Mouse (Mus musculus): ENCODE measurements around the gene Tuba8. TPM values are rescaled to one million over a fixed set of nuclear protein-coding genes. Genes with fewer than 3 reads are reported as not detected.

Tuba8 gene
- polyA plus RNA-seq, 1 experiment = 5.4 TPM

DNA sequence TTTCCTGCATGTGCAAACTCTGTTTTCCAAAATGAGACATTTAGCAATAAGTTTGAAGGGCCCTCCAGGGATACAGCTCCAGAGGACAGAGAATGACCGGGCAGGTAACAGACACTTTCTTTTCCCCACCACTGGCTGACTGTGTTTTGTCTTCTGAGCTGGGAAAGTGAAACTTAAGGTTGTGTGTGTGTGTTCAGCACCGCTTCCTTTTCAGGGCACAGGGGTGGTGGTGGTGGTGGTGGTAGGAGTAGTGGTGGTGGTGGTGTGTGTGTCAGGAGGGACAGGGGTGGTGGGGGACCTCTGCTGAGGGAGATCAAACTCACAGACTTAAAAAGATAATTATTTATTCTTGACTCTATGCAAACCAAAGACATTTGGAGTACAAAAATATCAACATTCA lies 31.3 kb downstream of the Tuba8 start:
- TF ChIP-seq POLR2A (IDR thresholded peaks at IDR 0.05; ENCODE audit: extremely low read depth, insufficient read depth, low read length) = no peak
- TF ChIP-seq CTCF (IDR thresholded peaks at IDR 0.05; ENCODE audit: extremely low read depth, insufficient read depth, low read length) = no peak
- Histone ChIP-seq H3K4me3 (ENCODE audit: insufficient read depth, low read length) (no peak overlapping the region), H3K4me1 (ENCODE audit: control insufficient read depth, insufficient read depth, low read length) (no peaks in the 10 kb centered on the region), H3K27ac (ENCODE audit: insufficient read depth, low read length) (no peak overlapping the region)

DNA sequence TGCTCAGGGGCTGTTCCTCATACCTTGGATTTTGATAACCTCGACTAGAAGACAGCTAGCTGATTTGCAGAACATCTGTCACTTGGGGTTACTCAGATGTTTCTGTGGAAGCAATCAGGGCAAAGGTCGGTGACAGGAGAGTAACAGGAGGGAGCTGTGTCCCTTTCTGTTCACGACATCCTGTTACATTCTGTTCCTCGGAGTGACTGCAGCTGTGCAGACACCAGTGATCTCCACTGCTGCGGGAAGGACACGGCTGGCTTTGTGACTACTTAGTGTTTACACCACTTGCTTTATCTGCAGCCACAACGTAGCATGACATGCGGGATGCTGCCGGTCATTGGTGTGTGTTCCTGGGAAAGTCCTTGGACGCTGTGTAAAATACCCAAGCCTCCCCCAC lies 32.7 kb downstream of the Tuba8 start:
- Histone ChIP-seq H3K4me3 (ENCODE audit: insufficient read depth, low read length) (no peak overlapping the region), H3K27ac (ENCODE audit: insufficient read depth, low read length) (no peak overlapping the region), H3K4me1 (ENCODE audit: control insufficient read depth, insufficient read depth, low read length) (no peaks in the 10 kb centered on the region)
- no peak for TF ChIP-seq POLR2A (IDR thresholded peaks at IDR 0.05; ENCODE audit: extremely low read depth, insufficient read depth, low read length)
- no peak for TF ChIP-seq CTCF (IDR thresholded peaks at IDR 0.05; ENCODE audit: extremely low read depth, insufficient read depth, low read length)

DNA sequence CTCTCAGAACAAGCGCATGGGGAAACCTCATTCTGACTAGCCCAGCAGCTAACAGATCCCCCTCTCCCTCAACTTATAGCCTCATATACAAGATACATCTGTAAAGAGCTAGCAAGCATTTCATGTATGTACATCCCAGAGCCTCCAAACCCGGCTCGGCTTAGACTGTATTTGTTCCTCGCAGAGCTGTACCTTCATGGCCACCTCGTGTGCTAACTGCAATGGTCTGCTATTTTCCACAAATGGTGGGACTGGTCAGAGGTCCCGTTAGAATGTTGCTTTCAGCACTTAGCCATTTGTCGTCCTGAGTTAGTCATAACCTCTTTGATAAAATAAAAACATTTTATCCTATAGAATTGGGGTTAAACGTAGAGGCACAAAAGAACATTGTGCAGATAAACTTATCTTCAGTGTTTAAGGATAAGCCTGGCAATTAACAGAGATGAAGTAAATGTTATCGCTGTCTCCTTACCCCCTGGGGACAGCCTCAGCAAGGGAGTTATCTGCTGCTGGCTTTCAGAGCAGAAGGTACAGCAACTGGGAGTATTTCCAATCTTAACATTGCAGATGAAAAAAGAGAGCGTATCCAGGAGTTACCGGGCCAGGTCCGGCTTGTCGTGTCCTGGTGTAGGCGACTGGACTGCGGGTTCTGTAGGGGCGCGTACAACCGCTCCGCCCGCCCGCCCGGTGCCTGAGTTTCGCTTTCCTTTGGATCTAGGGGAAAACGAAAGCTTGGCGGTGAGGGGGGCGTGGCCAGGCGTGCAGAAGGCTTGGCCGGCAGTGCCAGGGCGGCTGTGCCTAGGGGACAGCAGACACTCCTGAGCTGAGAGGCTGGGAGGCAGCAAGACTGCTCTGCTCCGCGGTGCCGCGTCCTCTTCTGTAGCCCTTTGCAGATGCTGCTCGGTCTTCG lies 34.9 kb downstream of the Tuba8 start, which contains the start of gene Usp18:
Gene Usp18, plus strand, starts transcription at position 780 of the 910 bp plus-strand sequence.
- H3K4me3 ChIP-seq (ENCODE audit: insufficient read depth, low read length) = peak within 1 kb of the TSS; percentile 37
- TF ChIP-seq POLR2A (IDR thresholded peaks at IDR 0.05; ENCODE audit: extremely low read depth, insufficient read depth, low read length) (no peak), CTCF (IDR thresholded peaks at IDR 0.05; ENCODE audit: extremely low read depth, insufficient read depth, low read length) (no peak)
- H3K4me1 ChIP-seq (ENCODE audit: control insufficient read depth, insufficient read depth, low read length) = no peaks in the 10 kb centered on the region
- no peak within 1 kb of the TSS for H3K27ac ChIP-seq (ENCODE audit: insufficient read depth, low read length)

DNA sequence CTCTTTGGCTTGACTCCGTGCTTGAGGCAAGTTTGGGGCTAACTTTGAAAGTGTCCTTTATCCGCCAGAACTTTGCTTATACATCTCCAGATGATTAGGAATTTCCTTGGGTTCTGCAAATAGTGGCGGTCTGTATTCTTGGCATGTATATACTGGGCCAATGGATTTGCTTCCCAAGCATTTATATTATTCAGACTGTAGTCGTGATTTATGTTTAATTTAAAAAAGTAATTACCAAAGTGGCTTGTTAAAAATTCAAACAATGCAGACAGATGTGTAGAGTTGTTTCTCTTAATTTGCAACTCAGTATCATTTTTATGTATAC lies 35.5 kb downstream of the Tuba8 start:
- H3K4me3 ChIP-seq (ENCODE audit: insufficient read depth, low read length) = peak overlapping the region; percentile 37
- no peak for TF ChIP-seq CTCF (IDR thresholded peaks at IDR 0.05; ENCODE audit: extremely low read depth, insufficient read depth, low read length)
- TF ChIP-seq POLR2A (IDR thresholded peaks at IDR 0.05; ENCODE audit: extremely low read depth, insufficient read depth, low read length) = no peak
- H3K4me1 ChIP-seq (ENCODE audit: control insufficient read depth, insufficient read depth, low read length) = no peaks in the 10 kb centered on the region
- H3K27ac ChIP-seq (ENCODE audit: insufficient read depth, low read length) = no peak overlapping the region

DNA sequence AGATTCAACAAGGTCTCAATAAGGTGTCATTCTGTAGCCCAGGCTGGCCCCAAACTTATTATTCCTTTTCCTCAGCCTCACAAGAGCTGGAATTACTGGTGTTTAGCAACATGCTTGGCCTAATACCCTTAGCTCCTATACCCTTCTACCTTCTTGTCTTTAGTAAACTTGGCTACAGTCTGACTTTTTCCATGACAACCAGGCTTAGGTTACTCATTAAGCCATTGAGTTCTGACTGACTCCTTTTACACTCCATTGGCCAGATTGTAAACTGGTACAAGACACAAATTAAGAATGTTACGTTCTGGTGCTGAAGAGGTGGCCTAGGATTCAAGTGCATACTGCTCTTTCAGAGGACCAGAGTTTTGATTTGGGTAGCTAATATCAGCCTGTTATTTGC lies 39.9 kb downstream of the Tuba8 start:
- Histone ChIP-seq H3K4me1 (ENCODE audit: control insufficient read depth, insufficient read depth, low read length) (no peaks in the 10 kb centered on the region), H3K4me3 (ENCODE audit: insufficient read depth, low read length) (no peak overlapping the region), H3K27ac (ENCODE audit: insufficient read depth, low read length) (no peak overlapping the region)
- TF ChIP-seq POLR2A (IDR thresholded peaks at IDR 0.05; ENCODE audit: extremely low read depth, insufficient read depth, low read length) (no peak), CTCF (IDR thresholded peaks at IDR 0.05; ENCODE audit: extremely low read depth, insufficient read depth, low read length) (no peak)

DNA sequence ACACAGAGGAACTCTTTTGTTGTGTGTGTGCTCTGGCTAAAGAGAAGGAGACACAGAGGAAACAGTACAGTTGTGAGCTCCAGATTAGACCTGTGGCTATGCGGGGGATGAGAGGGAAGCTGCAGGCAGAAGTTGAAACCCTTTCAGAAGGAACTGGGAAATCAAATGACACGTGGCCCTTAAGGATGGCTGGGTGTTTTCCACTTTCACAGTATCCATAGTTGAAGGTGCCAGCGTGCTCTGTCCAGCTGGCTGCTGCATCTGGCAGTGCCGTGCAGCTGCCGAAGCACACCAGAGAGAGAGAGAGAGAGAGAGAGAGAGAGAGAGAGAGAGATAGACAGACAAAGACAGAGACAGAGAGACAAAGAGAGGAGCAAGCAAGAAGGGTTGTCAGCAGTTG lies 40.8 kb downstream of the Tuba8 start:
- Histone ChIP-seq H3K4me3 (ENCODE audit: insufficient read depth, low read length) (no peak overlapping the region), H3K4me1 (ENCODE audit: control insufficient read depth, insufficient read depth, low read length) (no peaks in the 10 kb centered on the region), H3K27ac (ENCODE audit: insufficient read depth, low read length) (no peak overlapping the region)
- TF ChIP-seq CTCF (IDR thresholded peaks at IDR 0.05; ENCODE audit: extremely low read depth, insufficient read depth, low read length) = no peak
- TF ChIP-seq POLR2A (IDR thresholded peaks at IDR 0.05; ENCODE audit: extremely low read depth, insufficient read depth, low read length) = no peak

DNA sequence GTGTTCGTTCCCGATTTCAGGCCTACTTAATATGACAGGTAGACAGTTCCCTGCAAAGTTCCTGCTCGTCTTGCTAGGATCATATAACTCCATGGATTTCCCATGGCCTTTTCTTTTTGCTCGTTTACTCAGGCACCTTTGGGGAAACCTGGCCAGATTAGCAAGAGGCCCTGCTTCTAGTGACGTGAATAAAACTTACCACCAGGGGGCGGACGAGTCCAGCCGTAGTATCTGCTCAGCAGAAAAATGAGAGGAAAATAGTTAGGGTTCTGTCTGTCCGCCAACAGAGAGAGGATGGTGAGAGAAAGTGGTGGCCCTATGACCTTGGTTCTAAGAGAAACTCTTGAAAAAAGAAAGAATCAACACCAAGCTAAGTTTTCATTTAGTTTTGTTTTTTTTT lies 50.1 kb downstream of the Tuba8 start:
- H3K4me1 ChIP-seq (ENCODE audit: control insufficient read depth, insufficient read depth, low read length) = no peaks in the 10 kb centered on the region
- TF ChIP-seq CTCF (IDR thresholded peaks at IDR 0.05; ENCODE audit: extremely low read depth, insufficient read depth, low read length) (peak; percentile 66), POLR2A (IDR thresholded peaks at IDR 0.05; ENCODE audit: extremely low read depth, insufficient read depth, low read length) (no peak)

DNA sequence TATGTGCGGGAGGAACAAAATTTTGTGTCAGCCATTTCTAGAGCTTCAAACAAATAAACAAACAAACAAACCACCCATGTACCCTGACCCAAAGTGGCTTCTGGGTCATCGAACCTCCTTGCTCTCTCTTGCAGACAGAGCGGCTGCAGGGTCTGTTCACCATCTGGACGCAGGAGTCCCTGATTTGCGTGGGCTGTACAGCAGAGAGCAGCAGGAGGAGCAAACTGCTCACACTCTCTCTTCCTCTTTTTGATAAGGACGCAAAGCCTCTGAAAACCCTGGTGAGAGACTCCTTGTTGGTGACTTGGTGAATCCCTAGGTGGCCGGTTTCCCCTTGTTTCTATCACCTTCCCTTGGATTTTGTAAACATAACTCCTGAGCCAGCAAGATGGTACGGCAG lies 50.7 kb downstream of the Tuba8 start:
- H3K4me3 ChIP-seq (ENCODE audit: insufficient read depth, low read length) = no peak overlapping the region
- no peaks in the 10 kb centered on the region for H3K4me1 ChIP-seq (ENCODE audit: control insufficient read depth, insufficient read depth, low read length)
- TF ChIP-seq POLR2A (IDR thresholded peaks at IDR 0.05; ENCODE audit: extremely low read depth, insufficient read depth, low read length) (no peak), CTCF (IDR thresholded peaks at IDR 0.05; ENCODE audit: extremely low read depth, insufficient read depth, low read length) (no peak)
- no peak overlapping the region for H3K27ac ChIP-seq (ENCODE audit: insufficient read depth, low read length)

More for the DNA sequence above, 50.1 kb downstream of the Tuba8 start:
- Histone ChIP-seq H3K27ac (ENCODE audit: insufficient read depth, low read length) (no peak overlapping the region), H3K4me3 (ENCODE audit: insufficient read depth, low read length) (no peak overlapping the region)

DNA sequence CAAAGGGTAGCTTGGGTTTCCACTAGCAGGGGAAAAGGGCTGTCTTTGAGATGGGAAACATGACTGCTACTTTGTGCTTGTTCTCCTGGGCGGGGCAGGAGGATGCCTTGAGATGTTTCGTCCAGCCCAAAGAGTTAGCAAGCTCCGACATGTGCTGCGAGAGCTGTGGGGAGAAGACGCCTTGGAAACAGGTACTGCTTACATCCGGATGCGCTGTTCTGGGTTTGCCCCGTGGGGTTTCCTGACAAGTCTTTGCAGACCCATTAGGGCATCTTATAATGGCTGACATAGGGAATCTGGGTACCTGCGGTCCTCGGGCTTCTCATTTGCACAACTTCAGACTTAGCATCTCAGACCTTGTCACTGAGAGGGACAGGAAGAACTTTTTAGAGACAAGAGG lies 51.5 kb downstream of the Tuba8 start:
- Histone ChIP-seq H3K4me3 (ENCODE audit: insufficient read depth, low read length) (no peak overlapping the region), H3K4me1 (ENCODE audit: control insufficient read depth, insufficient read depth, low read length) (no peaks in the 10 kb centered on the region), H3K27ac (ENCODE audit: insufficient read depth, low read length) (no peak overlapping the region)
- TF ChIP-seq CTCF (IDR thresholded peaks at IDR 0.05; ENCODE audit: extremely low read depth, insufficient read depth, low read length) (no peak), POLR2A (IDR thresholded peaks at IDR 0.05; ENCODE audit: extremely low read depth, insufficient read depth, low read length) (no peak)

DNA sequence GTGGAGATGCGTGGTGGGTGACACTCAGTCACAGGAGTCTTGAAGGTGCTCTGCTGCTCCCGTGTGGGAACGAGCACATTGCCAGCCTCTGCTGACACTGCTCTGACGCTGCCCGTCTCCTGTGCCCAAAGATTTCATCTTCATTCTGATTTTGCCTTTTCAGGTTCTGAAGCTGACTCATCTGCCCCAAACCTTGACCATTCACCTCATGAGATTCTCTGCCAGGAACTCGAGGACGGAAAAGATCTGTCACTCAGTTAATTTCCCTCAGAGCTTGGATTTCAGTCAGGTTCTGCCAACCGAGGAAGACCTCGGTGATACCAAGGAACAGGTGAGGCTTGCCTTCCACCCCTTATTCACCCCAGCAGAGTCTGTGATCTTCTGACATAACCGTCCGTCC lies 52.0 kb downstream of the Tuba8 start:
- TF ChIP-seq CTCF (IDR thresholded peaks at IDR 0.05; ENCODE audit: extremely low read depth, insufficient read depth, low read length) (no peak), POLR2A (IDR thresholded peaks at IDR 0.05; ENCODE audit: extremely low read depth, insufficient read depth, low read length) (no peak)
- Histone ChIP-seq H3K27ac (ENCODE audit: insufficient read depth, low read length) (no peak overlapping the region), H3K4me1 (ENCODE audit: control insufficient read depth, insufficient read depth, low read length) (no peaks in the 10 kb centered on the region), H3K4me3 (ENCODE audit: insufficient read depth, low read length) (no peak overlapping the region)

All from cortical plate, adult 2 months (tissue).